Mouse (Mus musculus): ENCODE data around the gene Atg7.

Atg7 gene

DNA sequence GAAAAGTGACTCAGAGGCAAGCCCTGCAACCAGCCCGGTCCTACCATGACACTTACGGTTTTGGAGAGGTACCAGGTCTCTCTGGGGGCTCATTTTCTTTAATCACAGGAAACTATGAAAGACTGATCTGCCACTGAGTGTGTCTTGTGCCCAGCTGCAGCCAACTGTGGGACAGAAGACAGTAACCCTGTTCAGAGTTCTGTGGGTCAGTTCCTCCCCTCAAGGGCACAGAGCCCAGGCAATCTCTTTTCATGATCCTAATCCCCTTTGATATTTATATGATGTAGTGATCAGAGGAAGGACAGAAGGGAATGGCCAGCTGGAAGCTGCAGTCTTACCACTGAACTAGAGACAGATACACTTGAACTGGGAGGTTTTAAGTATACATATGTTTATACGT is 92.2 kb downstream of the Atg7 start:
- no peak for DNase-seq (ENCODE audit: low spot score in 2 of 2)

DNA sequence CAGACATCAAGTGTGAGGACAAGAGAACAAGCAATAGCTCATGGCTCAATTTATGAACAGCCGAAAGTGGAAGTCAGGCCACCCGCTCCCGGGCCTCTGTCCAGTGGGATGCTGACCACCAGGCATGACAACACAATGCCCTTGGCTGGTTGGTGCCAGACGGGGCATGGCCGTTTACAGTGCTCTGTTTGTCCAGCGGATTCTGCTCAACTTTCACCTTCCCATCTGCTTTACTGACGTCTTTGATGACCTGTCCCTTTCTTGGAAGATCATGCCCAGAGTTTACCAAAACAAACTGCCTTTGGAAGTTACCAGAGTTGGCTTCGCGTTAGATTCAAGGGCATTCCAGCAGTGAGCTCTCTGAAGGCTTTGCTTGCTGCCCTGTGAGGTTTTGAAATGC is 93.5 kb downstream of the Atg7 start:
- no peak for DNase-seq (ENCODE audit: low spot score in 2 of 2)

DNA sequence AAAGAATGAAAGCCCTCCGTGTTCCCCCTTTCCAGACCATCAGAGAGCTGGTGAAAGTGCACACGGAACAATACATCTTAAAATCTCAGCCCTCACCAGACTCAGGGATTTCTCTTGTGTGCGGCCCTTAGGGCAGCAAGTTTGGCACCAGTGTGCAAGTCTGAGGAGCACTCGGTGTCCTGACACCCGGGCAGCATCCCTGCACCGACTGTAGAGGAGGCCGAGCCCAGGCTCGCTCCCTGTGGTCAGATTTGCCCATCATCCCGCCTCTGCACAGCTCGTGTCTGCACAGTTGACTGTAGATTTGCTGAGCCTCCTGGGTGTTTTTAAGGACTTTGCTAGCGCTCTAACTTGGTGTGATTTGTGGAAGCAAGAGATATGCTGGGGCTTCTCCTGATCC is 94.3 kb downstream of the Atg7 start:
- no peak for DNase-seq (ENCODE audit: low spot score in 2 of 2)

DNA sequence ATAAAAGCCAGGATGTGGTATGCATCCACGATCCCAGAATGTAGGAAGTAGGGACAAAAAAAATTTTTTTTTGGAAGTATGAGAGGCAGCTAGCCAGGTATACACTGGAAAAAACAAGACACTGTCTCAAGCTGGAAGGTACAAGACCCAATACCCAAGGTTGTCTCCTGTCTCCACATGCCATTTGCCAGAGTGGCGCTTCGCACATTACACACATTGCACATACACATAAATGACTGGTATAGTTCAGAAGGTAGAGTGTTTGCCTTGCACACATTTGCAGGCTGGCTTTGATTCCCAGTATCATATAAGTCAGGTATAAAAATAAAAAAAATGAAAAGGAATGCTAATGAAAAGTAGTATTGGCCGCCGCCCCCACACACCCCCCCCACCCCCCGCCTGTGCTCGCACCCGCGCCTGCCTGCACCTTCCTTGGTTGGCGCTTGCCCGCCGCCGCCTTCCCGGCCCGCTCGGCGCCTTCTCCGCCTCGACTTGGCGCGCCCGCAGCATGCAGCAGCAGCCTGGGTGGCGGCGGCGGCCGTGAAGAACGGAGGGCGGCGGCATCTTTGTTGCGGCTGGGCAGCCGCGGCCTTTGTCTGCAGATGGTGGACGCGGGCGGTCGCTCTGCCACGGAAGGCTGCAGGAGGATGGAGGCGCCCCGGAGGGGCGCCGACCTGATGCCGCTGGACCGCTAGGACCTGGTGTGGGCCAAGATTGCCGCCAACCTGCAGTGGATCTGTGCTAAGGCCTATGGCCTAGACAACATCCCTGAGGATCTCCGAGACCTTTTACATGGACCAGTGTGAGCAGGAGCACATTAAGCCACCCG is 95.2 kb downstream of the Atg7 start:
- DNase-seq (ENCODE audit: low spot score in 2 of 2), result no peak

DNA sequence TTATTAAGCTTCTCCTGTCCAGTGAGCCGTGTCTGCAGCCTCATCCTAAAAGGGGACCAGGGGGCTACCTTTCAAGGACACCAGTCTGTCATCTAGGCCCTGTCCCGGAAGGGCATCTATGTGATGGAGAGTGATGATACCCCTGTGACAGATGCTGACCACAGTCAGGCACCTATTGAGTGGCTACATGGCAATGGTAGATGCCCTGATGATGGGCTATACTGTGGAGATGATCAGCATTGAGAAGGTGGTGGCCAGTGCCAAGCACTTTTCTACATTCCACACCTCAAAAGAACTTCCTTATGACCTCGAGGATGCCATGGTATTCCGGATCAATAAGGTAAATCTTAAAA is 95.8 kb downstream of the Atg7 start:
- no peak for DNase-seq (ENCODE audit: low spot score in 2 of 2)

DNA sequence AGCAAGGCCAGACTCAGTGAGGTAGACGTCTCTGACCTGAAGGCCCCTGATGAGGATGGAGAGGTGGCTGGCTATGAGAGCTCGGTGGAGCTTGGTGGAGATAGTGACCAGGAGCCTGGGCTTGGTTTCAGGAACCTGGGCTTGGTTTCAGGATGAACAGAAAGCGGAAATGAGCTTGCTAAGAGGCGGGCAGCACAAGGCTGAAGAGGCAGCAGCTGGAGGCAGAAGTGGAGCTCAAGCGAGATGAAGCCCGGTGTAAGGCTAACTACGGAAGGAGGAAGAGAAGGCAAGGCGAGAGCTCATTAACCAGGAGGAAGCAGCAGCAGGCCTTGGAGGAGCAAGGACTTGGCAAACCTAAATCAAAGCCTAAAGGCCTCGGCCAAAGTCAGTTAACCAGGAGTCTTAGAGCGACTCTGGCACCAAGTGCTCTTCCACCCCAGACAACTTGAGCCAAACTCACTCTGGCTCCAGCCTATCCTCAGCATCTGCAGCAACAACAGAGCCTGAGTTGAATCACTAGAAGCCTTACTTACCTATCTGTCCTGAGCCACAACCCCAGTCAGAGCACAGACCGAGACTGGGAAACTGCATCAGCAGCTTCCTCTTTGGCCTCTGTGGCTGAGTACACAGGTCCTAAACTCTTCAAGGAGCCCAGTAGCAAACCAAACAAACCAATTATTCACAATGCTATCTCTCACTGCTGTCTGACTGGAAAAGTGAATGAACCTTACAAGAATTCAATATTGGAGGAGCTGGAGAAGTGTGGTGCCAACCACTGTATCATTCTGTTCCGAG is 99.5 kb downstream of the Atg7 start:
- no peak for DNase-seq (ENCODE audit: low spot score in 2 of 2)

DNA sequence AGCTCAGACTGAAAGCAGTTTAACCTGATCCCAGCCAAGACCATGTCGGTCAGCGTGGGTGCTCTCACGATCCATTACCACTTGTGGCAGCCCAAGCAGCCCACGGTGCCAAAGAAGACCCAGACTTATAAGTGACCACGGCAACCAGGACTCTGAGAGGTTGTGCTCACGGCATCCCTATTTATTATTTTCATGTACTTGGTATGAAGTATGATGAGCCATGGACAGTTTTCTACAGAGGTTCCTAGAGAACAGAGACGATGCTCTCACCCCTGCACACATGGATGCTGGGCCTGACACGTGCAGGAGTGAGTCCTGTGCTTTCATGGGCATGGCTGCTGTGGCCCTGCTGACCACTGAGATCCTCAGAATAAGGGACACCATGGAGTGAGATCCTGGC is 100.2 kb downstream of the Atg7 start:
- DNase-seq (ENCODE audit: low spot score in 2 of 2), result no peak

DNA sequence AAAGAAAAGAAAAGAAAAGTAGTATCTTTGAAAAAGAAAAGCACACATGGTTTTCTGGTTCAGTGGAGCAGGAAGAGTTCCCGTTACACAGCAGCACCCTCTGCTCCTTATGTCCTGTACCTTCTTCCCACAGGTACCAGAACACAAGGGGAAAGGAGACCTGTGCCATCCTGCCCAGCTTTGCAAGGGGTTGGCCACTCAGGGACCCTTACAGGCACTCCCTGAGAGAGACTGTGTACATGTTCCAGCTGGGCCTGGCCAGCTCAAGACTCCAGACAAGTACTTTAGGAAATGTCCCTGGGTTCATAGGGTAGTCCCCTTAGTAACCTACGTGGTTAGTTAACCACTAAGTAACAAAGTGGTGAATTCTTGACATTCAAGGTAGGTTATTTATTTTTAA is 100.9 kb downstream of the Atg7 start:
- DNase-seq (ENCODE audit: low spot score in 2 of 2), result no peak

DNA sequence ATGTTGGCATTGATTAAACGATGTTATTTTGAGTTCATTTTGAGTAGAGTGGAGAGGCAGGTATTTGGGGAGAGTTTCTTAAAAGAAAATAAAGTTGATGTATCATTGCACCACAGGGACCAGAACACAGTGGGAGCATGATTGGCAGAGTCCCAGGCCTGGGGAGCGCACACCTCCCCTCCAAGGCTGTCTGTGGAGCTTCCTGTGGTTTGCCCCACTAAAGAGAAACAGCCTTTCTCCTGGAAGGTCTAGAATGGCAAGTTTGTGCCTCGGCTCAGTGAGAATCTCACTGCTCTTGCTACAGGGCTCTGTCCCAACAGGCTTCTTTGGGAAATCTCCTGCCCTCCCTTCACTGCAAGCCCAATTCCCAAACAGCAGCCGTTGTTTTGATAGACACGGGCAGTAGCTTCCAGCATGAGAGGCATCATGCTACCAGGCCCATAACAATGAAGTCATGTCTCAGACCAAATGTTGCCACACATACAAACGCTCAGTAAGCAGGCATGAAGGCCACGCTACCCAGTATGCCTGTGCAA is 103.6 kb downstream of the Atg7 start:
- DNase-seq (ENCODE audit: low spot score in 2 of 2), result no peak

DNA sequence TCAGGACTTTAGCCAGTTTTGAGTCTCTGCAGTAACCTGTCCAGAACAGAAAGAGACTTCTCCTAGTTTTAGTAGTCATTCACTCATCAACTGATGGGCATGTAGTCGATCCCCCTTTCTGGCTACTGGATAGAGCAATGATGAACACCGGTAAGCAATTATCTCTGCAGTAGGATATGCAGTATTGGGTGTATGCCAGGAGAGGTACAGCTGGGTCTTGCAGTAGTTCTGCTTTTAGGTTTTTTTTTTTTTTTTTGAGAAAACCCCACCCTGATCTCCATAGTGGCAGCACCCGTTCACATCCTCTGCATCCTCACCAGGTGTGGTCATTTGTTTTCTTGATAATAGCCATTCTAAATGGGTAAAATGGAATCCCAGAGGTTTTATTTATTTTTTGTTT is 105.5 kb downstream of the Atg7 start:
- no peak for DNase-seq (ENCODE audit: low spot score in 2 of 2)

DNA sequence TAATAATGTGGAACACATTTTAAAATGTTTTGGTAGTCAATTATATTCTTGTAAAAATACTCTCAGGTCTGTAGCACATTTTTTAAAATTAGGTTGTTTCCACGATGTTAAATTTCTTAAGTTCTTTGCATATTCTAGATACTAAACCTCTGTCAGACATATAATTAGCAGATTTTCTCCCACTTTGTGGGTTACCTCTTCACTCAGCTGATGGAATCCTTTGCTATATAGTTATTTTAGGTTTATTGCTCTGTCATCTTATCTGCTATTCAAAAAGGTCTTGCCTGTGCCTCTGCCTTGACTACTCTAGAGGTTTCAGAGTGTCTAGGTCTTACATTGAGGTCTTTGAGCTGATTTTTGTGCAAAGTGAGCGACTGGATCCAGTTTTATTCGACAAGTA is 106.0 kb downstream of the Atg7 start:
- DNase-seq (ENCODE audit: low spot score in 2 of 2), result no peak

DNA sequence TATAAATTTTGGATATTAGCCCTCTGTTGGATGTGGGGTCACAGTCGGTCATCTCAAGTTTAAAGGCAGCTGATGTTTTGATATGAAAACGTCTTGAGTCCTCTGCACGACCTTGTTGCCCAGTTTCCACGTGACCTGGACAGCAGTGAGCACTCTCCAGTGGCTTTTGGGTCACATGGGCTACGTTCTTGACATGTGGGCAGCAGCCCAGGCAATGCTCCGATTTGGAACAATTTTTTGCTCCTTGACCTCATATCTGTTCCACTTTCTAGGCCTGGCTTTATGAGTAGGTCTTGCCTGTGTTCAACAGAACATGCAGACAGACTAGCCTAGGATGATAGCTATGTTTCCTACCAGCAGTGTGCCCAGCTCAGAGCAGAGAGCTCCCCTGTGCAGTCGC is 115.9 kb downstream of the Atg7 start:
- no peak for DNase-seq (ENCODE audit: low spot score in 2 of 2)

DNA sequence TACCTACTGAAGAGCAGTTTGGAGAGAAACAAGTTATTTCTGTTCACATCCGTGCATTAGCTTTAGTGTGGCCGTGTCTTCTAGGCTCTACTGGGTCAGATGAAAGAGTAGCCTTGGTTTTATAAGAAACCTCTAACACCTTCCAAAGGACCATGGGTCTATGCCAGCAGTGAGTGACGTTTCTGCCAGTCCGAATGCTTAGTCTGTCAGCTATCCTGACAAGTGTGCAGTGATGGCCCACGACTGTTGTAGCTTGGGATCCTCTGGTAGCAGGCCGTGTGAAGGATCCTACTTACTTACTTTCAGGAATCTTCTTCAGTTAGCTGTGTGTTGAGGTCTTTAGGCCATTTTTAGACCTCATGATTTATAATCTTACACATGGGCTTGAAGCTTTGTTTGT is 123.4 kb downstream of the Atg7 start:
- DNase-seq (ENCODE audit: low spot score in 2 of 2), result no peak

DNA sequence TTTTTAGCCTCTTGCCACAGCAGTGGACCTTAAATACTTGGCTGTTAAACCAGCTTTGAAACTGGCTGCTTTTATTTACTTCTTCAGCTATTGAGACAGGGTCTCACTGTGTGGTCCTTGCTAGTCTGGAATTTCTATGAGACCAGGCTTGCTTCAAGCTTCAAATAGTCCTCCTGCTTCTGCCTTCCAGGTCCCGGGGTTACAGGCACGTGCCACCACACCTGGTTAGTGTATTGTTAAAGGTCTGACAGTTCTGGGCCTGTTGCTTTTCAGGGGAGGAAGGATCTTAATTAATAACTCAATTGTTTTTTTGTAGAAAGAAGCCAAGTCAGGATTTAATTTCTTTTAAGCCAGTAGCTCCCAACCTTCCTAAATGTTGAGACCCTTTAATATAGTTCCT is 124.8 kb downstream of the Atg7 start:
- DNase-seq (ENCODE audit: low spot score in 2 of 2), result no peak

DNA sequence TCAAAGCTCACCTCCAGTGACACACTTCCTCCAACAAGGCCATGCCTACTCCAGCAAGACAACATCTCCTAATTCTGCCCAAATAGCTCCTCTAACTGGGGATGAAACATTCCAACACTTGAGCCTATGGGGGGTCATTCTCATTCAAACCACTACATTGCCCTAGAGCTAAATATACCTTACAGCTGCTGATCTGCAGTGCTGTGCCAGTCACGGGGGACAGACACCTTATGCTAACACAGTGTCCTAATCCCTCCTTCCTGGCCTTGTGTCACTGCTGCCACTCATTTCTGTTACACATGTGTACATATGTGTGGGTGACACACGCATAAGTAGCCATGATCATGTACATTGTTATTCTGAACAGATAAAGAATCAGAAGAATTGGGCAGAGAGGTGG is 127.4 kb downstream of the Atg7 start:
- no peak for DNase-seq (ENCODE audit: low spot score in 2 of 2)

DNA sequence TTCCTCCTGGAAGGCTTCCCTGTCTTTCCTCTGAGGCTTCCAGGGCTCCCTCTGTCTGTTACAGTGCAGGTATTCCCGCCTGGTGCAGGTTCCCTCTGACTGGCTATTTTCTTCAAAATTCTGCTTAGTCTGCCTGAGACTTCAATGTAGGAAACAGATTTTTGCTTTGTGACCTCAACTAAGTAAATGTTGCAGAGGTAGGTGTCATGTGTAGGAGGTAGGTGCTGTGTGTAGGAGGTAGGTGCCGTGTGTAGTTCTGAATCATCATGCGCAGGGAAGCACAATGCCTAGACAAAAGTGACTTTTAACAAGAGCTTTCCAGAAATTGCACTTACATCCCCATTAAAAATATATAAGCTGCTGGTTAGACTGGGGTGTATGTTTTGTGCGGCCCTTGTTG is 128.6 kb downstream of the Atg7 start:
- no peak for DNase-seq (ENCODE audit: low spot score in 2 of 2)

DNA sequence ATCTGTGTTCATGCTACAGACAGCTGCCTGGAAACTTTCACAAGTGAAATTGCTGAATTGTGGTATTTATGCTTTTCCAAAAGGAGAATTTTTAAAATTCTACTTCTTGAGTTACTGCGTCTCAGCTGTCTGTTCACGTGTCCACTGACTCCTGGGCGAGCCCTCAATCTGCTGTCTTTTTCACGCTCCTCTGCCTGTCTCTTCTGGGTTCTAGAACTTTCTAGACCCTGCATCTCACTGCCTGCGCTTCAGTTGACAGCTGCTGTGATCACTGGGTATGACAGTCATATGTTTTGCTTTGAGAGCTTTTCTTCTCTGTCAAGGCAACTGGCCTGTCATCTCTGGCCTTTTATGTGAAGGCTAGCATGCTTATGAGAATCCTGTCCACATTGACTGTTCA is 132.3 kb downstream of the Atg7 start:
- no peak for DNase-seq (ENCODE audit: low spot score in 2 of 2)

DNA sequence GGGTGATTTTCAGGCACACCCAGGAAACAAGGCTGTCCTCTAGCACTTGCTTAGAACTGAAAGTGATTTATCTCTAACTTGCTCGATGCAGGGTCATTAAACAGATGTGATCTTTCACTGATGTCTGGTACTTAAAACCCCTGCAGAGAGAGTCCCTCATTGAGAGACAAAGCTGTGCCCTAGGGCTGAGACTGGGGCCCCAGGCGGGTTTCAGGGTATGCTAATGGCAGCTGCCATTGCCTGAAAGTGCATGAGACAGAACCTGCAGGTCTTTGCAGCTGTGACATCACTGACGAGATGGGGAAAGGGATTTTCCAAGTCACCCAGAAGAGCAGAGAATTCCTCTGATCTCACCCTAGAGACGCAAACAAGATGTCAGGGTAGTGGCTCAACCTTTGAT is 135.0 kb downstream of the Atg7 start:
- DNase-seq (ENCODE audit: low spot score in 2 of 2), result no peak

DNA sequence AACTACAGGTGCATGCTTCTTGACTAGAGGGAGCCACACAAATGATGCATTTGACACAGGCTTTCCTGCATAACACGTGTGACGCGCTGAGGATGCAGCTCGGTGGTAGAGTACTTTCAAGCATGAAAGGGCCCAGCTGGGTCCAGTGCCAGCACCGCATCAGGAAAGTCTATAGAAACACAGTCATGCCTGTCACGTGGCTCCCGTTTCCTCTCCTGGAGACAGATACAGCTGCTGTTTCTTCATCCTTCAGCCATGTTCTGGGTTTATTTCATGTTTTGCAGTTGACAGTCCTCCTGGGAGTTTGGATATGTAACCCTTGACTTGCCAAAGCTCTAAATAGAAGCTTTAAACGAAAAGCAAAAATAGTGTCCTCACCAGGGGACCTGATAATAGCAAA is 135.8 kb downstream of the Atg7 start:
- peak in 1 of 2 experiments; percentile 39 for DNase-seq (ENCODE audit: low spot score in 2 of 2)

DNA sequence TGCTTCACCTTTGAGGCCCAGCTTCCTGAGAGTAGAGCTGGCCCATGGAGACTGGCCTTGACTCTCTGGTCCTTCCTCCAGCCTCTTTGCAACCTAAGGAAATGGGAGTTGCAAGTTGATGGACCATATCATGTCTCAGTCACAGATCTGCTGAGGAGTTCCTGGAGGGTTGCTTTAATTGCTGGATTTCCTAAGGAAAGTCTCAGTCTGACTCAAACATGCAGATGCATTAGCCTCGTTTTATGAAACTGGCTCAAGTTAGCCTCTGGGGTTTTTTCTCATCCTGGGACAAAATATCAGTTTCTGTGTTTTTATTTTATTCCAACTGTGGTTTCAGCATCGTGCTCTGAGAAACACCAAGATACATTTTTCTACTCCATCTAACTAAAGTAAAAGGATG is 137.7 kb downstream of the Atg7 start:
- no peak for DNase-seq (ENCODE audit: low spot score in 2 of 2)

DNA sequence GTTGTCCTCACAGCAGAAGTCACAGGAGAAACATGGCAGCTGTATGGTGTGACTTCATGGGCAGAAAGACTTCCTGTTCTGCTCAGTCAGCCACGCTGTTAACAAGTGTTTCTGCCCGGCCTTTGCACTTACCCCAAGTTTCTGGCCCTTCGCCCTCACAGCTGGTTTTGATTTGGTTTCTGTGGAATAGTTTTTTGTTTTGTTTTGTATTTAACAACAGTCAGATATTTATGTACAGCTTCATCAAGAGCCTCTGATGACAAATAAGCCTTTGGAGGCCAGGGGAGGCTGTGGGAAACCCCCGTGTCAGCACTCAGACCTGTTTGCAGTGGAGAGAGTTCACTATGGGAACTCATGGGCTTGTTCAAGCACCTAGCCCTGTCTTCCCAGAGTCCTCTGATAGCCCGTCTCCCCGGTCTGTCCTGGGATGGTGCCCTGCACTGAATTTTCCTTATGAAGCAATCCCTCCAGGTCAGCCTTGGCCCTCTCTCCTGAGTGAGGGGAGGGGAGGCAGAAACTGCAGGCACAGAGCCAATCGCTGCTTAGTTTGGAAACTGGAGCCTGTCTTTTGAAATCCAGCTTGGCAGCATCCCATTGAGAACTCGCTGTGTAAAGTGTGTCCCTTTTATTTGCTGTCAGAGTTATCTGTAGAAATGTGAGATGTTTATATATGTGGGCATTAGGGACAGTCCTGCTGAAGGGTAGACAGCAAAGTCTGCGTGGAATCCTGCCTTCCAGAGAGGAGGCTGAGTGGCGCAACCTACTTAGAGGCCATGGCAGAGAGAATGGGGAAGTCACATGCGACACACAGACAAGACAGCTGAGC is 138.7 kb downstream of the Atg7 start:
- DNase-seq (ENCODE audit: low spot score in 2 of 2), result no peak

DNA sequence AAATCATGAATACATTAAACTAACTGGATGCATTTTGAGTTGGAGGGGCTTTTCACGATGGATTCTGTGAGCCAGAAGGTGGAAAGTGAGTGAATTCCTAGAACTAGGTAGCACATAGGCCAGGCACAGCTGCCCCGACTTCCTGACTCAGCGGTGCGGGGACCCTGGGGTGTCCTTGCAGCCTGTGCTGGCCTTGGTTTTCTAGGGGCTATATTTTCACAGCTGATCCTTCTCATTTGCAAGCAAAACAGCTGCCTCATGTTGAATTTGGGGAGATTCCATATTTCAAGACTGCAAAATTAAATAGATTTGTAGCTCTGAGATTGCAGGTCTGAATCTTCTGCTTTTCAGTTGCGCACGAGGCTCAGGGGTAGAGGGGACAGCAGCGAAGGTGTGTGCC is 139.6 kb downstream of the Atg7 start:
- no peak for DNase-seq (ENCODE audit: low spot score in 2 of 2)
